Mouse (Mus musculus): ENCODE results near the gene Alk.

- no peak for TF ChIP-seq CTCF (IDR thresholded peaks at IDR 0.05; ENCODE audit: low read depth)
- TF ChIP-seq EP300 (optimal IDR thresholded peaks at IDR 0.05) = no peak
These were observed 155.9 kb downstream of the Alk start for GRCm38 (mm10) chr17:72448477-72448876.
